Mouse (Mus musculus): ENCODE measurements at regions not wholly inside any gene's neighbourhood (a gene's known extent, or its start where the extent isn't known, plus 50 kb on each side); places are given as distances from the start of the nearest gene placed in this dataset.
A peak's percentile ranks its signal among the peaks of the same experiment; 100 is the strongest.

GRCm38 (mm10) chr17:79414006-79414405, 59.1 kb upstream of the Cdc42ep3 start:
- DNase-seq (ENCODE audit: extremely low spot score, low spot score), result no peak

GRCm38 (mm10) chr17:79417953-79418352, 63.1 kb upstream of the Cdc42ep3 start:
- no peak for DNase-seq (ENCODE audit: extremely low spot score, low spot score)

GRCm38 (mm10) chr17:79421618-79422017, 66.7 kb upstream of the Cdc42ep3 start:
- no peak for DNase-seq (ENCODE audit: extremely low spot score, low spot score)

GRCm38 (mm10) chr17:79439182-79439581, 84.3 kb upstream of the Cdc42ep3 start:
- no peak for DNase-seq (ENCODE audit: extremely low spot score, low spot score)

- DNase-seq (ENCODE audit: extremely low spot score, low spot score), result no peak
Measured at GRCm38 (mm10) chr17:79442507-79443115, 87.7 kb upstream of the Cdc42ep3 start.

GRCm38 (mm10) chr17:79447170-79447569, 92.3 kb upstream of the Cdc42ep3 start:
- no peak for DNase-seq (ENCODE audit: extremely low spot score, low spot score)

GRCm38 (mm10) chr17:79451141-79451860, 96.4 kb upstream of the Cdc42ep3 start:
- DNase-seq (ENCODE audit: extremely low spot score, low spot score), result no peak

- DNase-seq (ENCODE audit: extremely low spot score, low spot score), result no peak
Measured at GRCm38 (mm10) chr17:79453825-79454224, 98.9 kb upstream of the Cdc42ep3 start.

GRCm38 (mm10) chr17:79454526-79454925, 99.6 kb upstream of the Cdc42ep3 start:
- DNase-seq (ENCODE audit: extremely low spot score, low spot score), result peak; percentile 23

- no peak for DNase-seq (ENCODE audit: extremely low spot score, low spot score)
Measured at GRCm38 (mm10) chr17:79455229-79455628, 100.3 kb upstream of the Cdc42ep3 start.

GRCm38 (mm10) chr17:79457636-79458035, 102.7 kb upstream of the Cdc42ep3 start:
- DNase-seq (ENCODE audit: extremely low spot score, low spot score), result peak; percentile 28

- no peak for DNase-seq (ENCODE audit: extremely low spot score, low spot score)
Measured at GRCm38 (mm10) chr17:79461681-79462091, 106.8 kb upstream of the Cdc42ep3 start.

GRCm38 (mm10) chr17:79463074-79463694, 108.3 kb upstream of the Cdc42ep3 start:
- DNase-seq (ENCODE audit: extremely low spot score, low spot score), result no peak

GRCm38 (mm10) chr17:79465666-79466065, 110.8 kb upstream of the Cdc42ep3 start:
- DNase-seq (ENCODE audit: extremely low spot score, low spot score), result no peak

GRCm38 (mm10) chr17:79471639-79472038, 116.7 kb upstream of the Cdc42ep3 start:
- no peak for DNase-seq (ENCODE audit: extremely low spot score, low spot score)

GRCm38 (mm10) chr17:79472106-79472995, 117.5 kb upstream of the Cdc42ep3 start:
- DNase-seq (ENCODE audit: extremely low spot score, low spot score), result no peak

GRCm38 (mm10) chr17:79476671-79477070, 121.8 kb upstream of the Cdc42ep3 start:
- DNase-seq (ENCODE audit: extremely low spot score, low spot score), result no peak

- DNase-seq (ENCODE audit: extremely low spot score, low spot score), result no peak
Measured at GRCm38 (mm10) chr17:79481112-79481738, 126.3 kb upstream of the Cdc42ep3 start.

- DNase-seq (ENCODE audit: extremely low spot score, low spot score), result no peak
Measured at GRCm38 (mm10) chr17:79481936-79482335, 127.0 kb upstream of the Cdc42ep3 start.

GRCm38 (mm10) chr17:79485239-79485638, 126.4 kb upstream of the Rmdn2 start:
- DNase-seq (ENCODE audit: extremely low spot score, low spot score), result no peak

- DNase-seq (ENCODE audit: extremely low spot score, low spot score), result no peak
Measured at GRCm38 (mm10) chr17:79489306-79489705, 122.4 kb upstream of the Rmdn2 start.
